Mouse (Mus musculus): ENCODE measurements at regions not wholly inside any gene's neighbourhood (a gene's known extent, or its start where the extent isn't known, plus 50 kb on each side); places are given as distances from the start of the nearest gene placed in this dataset.
A peak's percentile ranks its signal among the peaks of the same experiment; 100 is the strongest.

- no peak for DNase-seq (ENCODE audit: extremely low spot score, low read depth, low spot score)
These were observed 512.5 kb downstream of the Pdcd6ip start for GRCm38 (mm10) chr9:113195556-113195955.

GRCm38 (mm10) chr9:113192773-113193172 is 515.3 kb downstream of the Pdcd6ip start:
- DNase-seq (ENCODE audit: extremely low spot score, low read depth, low spot score) = no peak

- no peak for DNase-seq (ENCODE audit: extremely low spot score, low read depth, low spot score)
These were observed 516.9 kb downstream of the Pdcd6ip start for GRCm38 (mm10) chr9:113191163-113191562.

GRCm38 (mm10) chr9:113181182-113181581 is 526.9 kb downstream of the Pdcd6ip start:
- DNase-seq (ENCODE audit: extremely low spot score, low read depth, low spot score) = no peak

- no peak for DNase-seq (ENCODE audit: extremely low spot score, low read depth, low spot score)
These were observed 530.2 kb downstream of the Pdcd6ip start for GRCm38 (mm10) chr9:113177918-113178235.

GRCm38 (mm10) chr9:113177181-113177917 is 530.7 kb downstream of the Pdcd6ip start:
- DNase-seq (ENCODE audit: extremely low spot score, low read depth, low spot score) = no peak

GRCm38 (mm10) chr9:113171767-113172405 is 536.2 kb downstream of the Pdcd6ip start:
- no peak for DNase-seq (ENCODE audit: extremely low spot score, low read depth, low spot score)

- DNase-seq (ENCODE audit: extremely low spot score, low read depth, low spot score) = no peak
These were observed 544.9 kb downstream of the Pdcd6ip start for GRCm38 (mm10) chr9:113162897-113163874.

GRCm38 (mm10) chr9:113160011-113160410 is 548.0 kb downstream of the Pdcd6ip start:
- no peak for DNase-seq (ENCODE audit: extremely low spot score, low read depth, low spot score)

GRCm38 (mm10) chr9:113158080-113158479 is 550.0 kb downstream of the Pdcd6ip start:
- no peak for DNase-seq (ENCODE audit: extremely low spot score, low read depth, low spot score)

GRCm38 (mm10) chr9:113157474-113158076 is 550.5 kb downstream of the Pdcd6ip start:
- peak; percentile 54 for DNase-seq (ENCODE audit: extremely low spot score, low read depth, low spot score)

GRCm38 (mm10) chr9:113156707-113157106 is 551.4 kb downstream of the Pdcd6ip start:
- DNase-seq (ENCODE audit: extremely low spot score, low read depth, low spot score) = no peak

GRCm38 (mm10) chr9:113149084-113149483 is 559.0 kb downstream of the Pdcd6ip start:
- DNase-seq (ENCODE audit: extremely low spot score, low read depth, low spot score) = no peak

- DNase-seq (ENCODE audit: extremely low spot score, low read depth, low spot score) = no peak
These were observed 561.5 kb downstream of the Pdcd6ip start for GRCm38 (mm10) chr9:113146571-113146970.

- no peak for DNase-seq (ENCODE audit: extremely low spot score, low read depth, low spot score)
These were observed 563.0 kb downstream of the Pdcd6ip start for GRCm38 (mm10) chr9:113145036-113145435.

GRCm38 (mm10) chr9:113134611-113135010 is 573.4 kb downstream of the Pdcd6ip start:
- no peak for DNase-seq (ENCODE audit: extremely low spot score, low read depth, low spot score)

GRCm38 (mm10) chr9:113123004-113123692 is 584.9 kb downstream of the Pdcd6ip start:
- DNase-seq (ENCODE audit: extremely low spot score, low read depth, low spot score) = no peak

- DNase-seq (ENCODE audit: extremely low spot score, low read depth, low spot score) = no peak
These were observed 585.8 kb downstream of the Pdcd6ip start for GRCm38 (mm10) chr9:113122253-113122749.

- DNase-seq (ENCODE audit: extremely low spot score, low read depth, low spot score) = no peak
These were observed 587.7 kb downstream of the Pdcd6ip start for GRCm38 (mm10) chr9:113120385-113120784.

- DNase-seq (ENCODE audit: extremely low spot score, low read depth, low spot score) = no peak
These were observed 588.3 kb downstream of the Pdcd6ip start for GRCm38 (mm10) chr9:113119721-113120120.
